Mouse (Mus musculus) cortical plate, adult 2 months (tissue): ENCODE results near the gene Ephb1.

Experiments
- CTCF ChIP-seq: fragments of 200-500 bp; IDR thresholded peaks from 2 replicates; pipeline ENCODE4 v1.5.1; 2011; ENCODE audit warnings: mild to moderate bottlenecking, control low read depth, low read length; ENCODE audit not compliant: insufficient read depth; ENCODE audit errors: extremely low read depth
- POLR2A ChIP-seq: fragments of 200-500 bp; IDR thresholded peaks from 2 replicates; pipeline ENCODE4 v1.6.1; 2011; ENCODE audit warnings: mild to moderate bottlenecking, low read length, control low read depth; ENCODE audit not compliant: insufficient read depth; ENCODE audit errors: extremely low read depth

DNA sequence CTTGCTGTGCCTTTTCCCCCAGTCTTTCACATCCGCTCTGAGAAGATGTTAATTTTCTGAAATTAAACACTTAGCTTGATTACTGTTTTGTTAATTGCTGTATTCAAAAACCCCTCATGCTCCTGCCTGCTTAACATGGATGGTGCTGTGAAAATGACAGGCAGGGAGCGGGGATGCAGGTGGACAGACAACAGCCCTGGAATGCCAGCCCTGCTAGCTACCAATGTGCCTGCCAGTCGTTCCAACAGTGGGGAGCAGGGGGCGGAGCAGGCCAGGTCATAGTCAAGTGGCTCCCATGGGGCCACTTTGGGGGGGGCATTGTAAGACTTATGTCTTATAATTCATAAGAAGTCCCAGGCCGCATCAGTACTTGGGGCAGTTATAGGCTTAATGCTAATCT, 321.3 kb downstream of the Ephb1 start:
- TF ChIP-seq CTCF (no peak), POLR2A (no peak)
